Mouse (Mus musculus) adrenal gland, adult (tissue): ENCODE measurements around the gene Gm21118.
"Not testable (repeated sequence)": the region's sequence is repeated elsewhere in the genome, so short reads cannot be mapped to it uniquely, and the experiment has no call there.

Experiments
- DNase-seq, 2 experiments: peaks; one replicate each; pipeline ENCODE4 v3.0.0; 2022 to 2023; ENCODE audit warnings: low spot score in 1 of 2; ENCODE audit not compliant: inconsistent age in 2 of 2

Gm21118 gene

GRCm38 (mm10) chrY:70273542-70273941 is at the start of gene Gm21118:
Gene Gm21118 (minus strand): TSS chrY:70273642.
- DNase-seq: not testable (repeated sequence)

GRCm38 (mm10) chrY:70303187-70303586 is 29.7 kb upstream of the Gm21118 start, which contains the start of the genes Gm29423 and Gm29644:
Gene Gm29423 (minus strand): TSS chrY:70303287.
Gene Gm29644 (minus strand): TSS chrY:70303343.
- not testable (repeated sequence) for DNase-seq
